Mouse (Mus musculus): ENCODE data around the gene Gm8922.
"Not testable (repeated sequence)": the region's sequence is repeated elsewhere in the genome, so short reads cannot be mapped to it uniquely, and the experiment has no call there.

Gm8922 gene

DNA sequence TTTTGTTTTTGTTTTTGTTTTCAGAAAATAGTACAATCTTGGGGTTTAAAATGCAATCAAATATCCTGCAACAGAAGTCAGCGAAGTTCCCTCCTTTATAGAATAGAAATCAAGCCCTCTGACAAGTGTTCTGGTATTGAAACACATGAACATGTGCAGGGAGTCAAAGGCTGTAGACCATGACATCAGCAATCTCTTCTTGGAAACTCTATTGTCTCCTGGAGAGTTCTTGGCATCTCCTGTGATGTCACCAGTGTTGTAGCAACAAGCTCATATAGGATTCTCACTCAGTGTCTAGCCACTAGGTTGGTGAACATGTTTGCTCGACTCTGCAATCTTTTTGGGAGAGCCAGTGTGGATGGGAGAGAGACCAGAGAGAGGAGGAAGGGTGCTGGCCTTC, at the start of gene Gm8922:
Gene Gm8922, plus strand, starts transcription at position 301 of the 400 bp plus-strand sequence.
- DNase-seq (ENCODE audit: extremely low spot score): not testable (repeated sequence)

Data from embryo, embryonic 9.5 days (tissue).